Mouse (Mus musculus) CH12.LX (cell line): ENCODE data around the gene Palm. TPM values are rescaled to one million over a fixed set of nuclear protein-coding genes. Genes with fewer than 3 reads are reported as not detected.

Source experiments
- DNase-seq: peaks from one replicate; pipeline ENCODE4 v3.0.0-alpha.2; 2013; ENCODE audit errors: extremely low read depth
- H3K27ac ChIP-seq: 2 replicates; pipeline ENCODE4 v1.5.1; 2012; ENCODE audit warnings: low read depth, mild to moderate bottlenecking, control low read depth, moderate library complexity; ENCODE audit not compliant: insufficient read depth
- H3K27me3 ChIP-seq: replicated peaks from 2 replicates; pipeline ENCODE3; 2012; ENCODE audit warnings: inconsistent platforms
- H3K36me3 ChIP-seq, 2 experiments: replicated peaks in 1 of 2; 2 replicates each; pipeline versions ENCODE3 to v1.6.1; 2012; ENCODE audit warnings: inconsistent platforms in 1 of 2, low read length in 1 of 2, mild to moderate bottlenecking in 1 of 2, mixed read lengths in 1 of 2, moderate library complexity in 1 of 2; ENCODE audit not compliant: control insufficient read depth in 1 of 2, insufficient read depth in 1 of 2
- H3K4me1 ChIP-seq, 2 experiments: 2 replicates each; pipeline ENCODE4 v1.6.1; 2012; ENCODE audit warnings: inconsistent platforms in 1 of 2, moderate library complexity in 1 of 2; ENCODE audit not compliant: insufficient read depth in 2 of 2, control insufficient read depth in 1 of 2
- H3K4me2 ChIP-seq: 2 replicates; pipeline ENCODE4 v1.6.1; 2012; ENCODE audit warnings: low read depth, mild to moderate bottlenecking, control low read depth; ENCODE audit not compliant: poor library complexity, insufficient read depth, severe bottlenecking
- H3K4me3 ChIP-seq, 3 experiments: fragments of 150-350 bp in 1 of 3; sonication (generic) in 1 of 3; replicated peaks in 1 of 3; 2 replicates each; pipeline versions ENCODE3 to v1.5.1; 2011 to 2012; ENCODE audit warnings: low read depth in 2 of 3, low read length in 2 of 3, mild to moderate bottlenecking in 2 of 3, moderate library complexity in 2 of 3, control low read depth in 1 of 3, improper control_type of control experiment in 1 of 3, inconsistent platforms in 1 of 3, mixed read lengths in 1 of 3; ENCODE audit not compliant: poor library complexity in 1 of 3
- H3K79me2 ChIP-seq: replicated peaks from 2 replicates; pipeline ENCODE4 v1.6.1; 2012; ENCODE audit warnings: mild to moderate bottlenecking, moderate library complexity; ENCODE audit not compliant: control insufficient read depth, poor library complexity, insufficient read depth, severe bottlenecking; ENCODE audit errors: extremely low read depth
- H3K9ac ChIP-seq: 2 replicates; pipeline ENCODE4 v1.6.1; 2012; ENCODE audit warnings: low read depth, mild to moderate bottlenecking, control low read depth, moderate library complexity; ENCODE audit not compliant: insufficient read depth
- H3K9me3 ChIP-seq: replicated peaks from 2 replicates; pipeline ENCODE3; 2012; ENCODE audit warnings: low read length, inconsistent platforms, mixed read lengths
- BHLHE40 ChIP-seq: IDR thresholded peaks from 2 replicates; pipeline ENCODE4 v1.6.1; 2011; ENCODE audit warnings: mild to moderate bottlenecking, low read depth, low read length, improper control_type of control experiment
- CTCF ChIP-seq, 2 experiments: IDR thresholded peaks in 1 of 2; conservative IDR thresholded peaks in 1 of 2; 2 replicates each; pipeline ENCODE4 v1.5.1; 2011 to 2012; ENCODE audit warnings: low read depth in 2 of 2, low read length in 2 of 2, improper control_type of control experiment in 1 of 2, inconsistent platforms in 1 of 2, mild to moderate bottlenecking in 1 of 2, moderate library complexity in 1 of 2
- E2F4 ChIP-seq: IDR thresholded peaks from 2 replicates; pipeline ENCODE4 v1.6.1; 2011; ENCODE audit warnings: low read depth, low read length, improper control_type of control experiment; ENCODE audit not compliant: insufficient replicate concordance
- ELF1 ChIP-seq: IDR thresholded peaks from 2 replicates; pipeline ENCODE4 v1.6.1; 2014; ENCODE audit warnings: low read depth, mild to moderate bottlenecking, inconsistent platforms, low read length, improper control_type of control experiment
- EP300 ChIP-seq: IDR thresholded peaks from 2 replicates; pipeline ENCODE4 v1.6.1; 2011; ENCODE audit warnings: low read length, improper control_type of control experiment
- ETS1 ChIP-seq: conservative IDR thresholded peaks from 2 replicates; pipeline ENCODE4 v1.6.1; 2012; ENCODE audit warnings: low read depth, mild to moderate bottlenecking, inconsistent platforms, low read length, improper control_type of control experiment, moderate library complexity
- GABPA ChIP-seq: IDR thresholded peaks from 2 replicates; pipeline ENCODE4 v1.6.1; 2012; ENCODE audit warnings: low read depth, low read length, improper control_type of control experiment, inconsistent platforms; ENCODE audit not compliant: insufficient replicate concordance
- HCFC1 ChIP-seq: IDR thresholded peaks from 2 replicates; pipeline ENCODE4 v1.6.1; 2012; ENCODE audit warnings: low read depth, mild to moderate bottlenecking, inconsistent platforms, low read length, improper control_type of control experiment
- JUN ChIP-seq: IDR thresholded peaks from 2 replicates; pipeline ENCODE4 v1.6.1; 2011; ENCODE audit warnings: low read depth, mild to moderate bottlenecking, low read length, improper control_type of control experiment, moderate library complexity; ENCODE audit not compliant: insufficient read depth
- KAT2A ChIP-seq: IDR thresholded peaks from 2 replicates; pipeline ENCODE4 v1.6.1; 2012; ENCODE audit warnings: low read length, improper control_type of control experiment, inconsistent platforms; ENCODE audit not compliant: insufficient replicate concordance
- MAFK ChIP-seq: IDR thresholded peaks from 2 replicates; pipeline ENCODE4 v1.6.1; 2011; ENCODE audit warnings: low read length, improper control_type of control experiment; ENCODE audit not compliant: insufficient replicate concordance
- MAZ ChIP-seq: IDR thresholded peaks from 2 replicates; pipeline ENCODE4 v1.6.1; 2012; ENCODE audit warnings: low read depth, mild to moderate bottlenecking, inconsistent platforms, low read length, improper control_type of control experiment, moderate library complexity
- MXI1 ChIP-seq: IDR thresholded peaks from 2 replicates; pipeline ENCODE4 v1.6.1; 2011; ENCODE audit warnings: mild to moderate bottlenecking, low read depth, low read length, improper control_type of control experiment
- NELFE ChIP-seq: IDR thresholded peaks from 2 replicates; pipeline ENCODE4 v1.6.1; 2011; ENCODE audit warnings: low read depth, low read length, improper control_type of control experiment
- PAX5 ChIP-seq: IDR thresholded peaks from 2 replicates; pipeline ENCODE4 v1.6.1; 2012; ENCODE audit warnings: low read length, inconsistent platforms, mixed read lengths
- POLR2A ChIP-seq: IDR thresholded peaks from 2 replicates; pipeline ENCODE4 v1.6.1; 2011; ENCODE audit warnings: low read depth, mild to moderate bottlenecking, improper control_type of control experiment, low read length
- POLR2AphosphoS2 ChIP-seq: IDR thresholded peaks from 2 replicates; pipeline ENCODE4 v1.6.1; 2011; ENCODE audit warnings: low read depth, low read length, improper control_type of control experiment
- RAD21 ChIP-seq: IDR thresholded peaks from 2 replicates; pipeline ENCODE4 v1.6.1; 2011; ENCODE audit warnings: low read depth, mild to moderate bottlenecking, low read length, improper control_type of control experiment, moderate library complexity
- SIN3A ChIP-seq: IDR thresholded peaks from 2 replicates; pipeline ENCODE4 v1.6.1; 2012; ENCODE audit warnings: low read length, improper control_type of control experiment, inconsistent platforms
- TCF12 ChIP-seq: IDR thresholded peaks from 2 replicates; pipeline ENCODE4 v1.6.1; 2014; ENCODE audit warnings: low read depth, mild to moderate bottlenecking, inconsistent platforms, low read length, improper control_type of control experiment
- USF1 ChIP-seq: IDR thresholded peaks from 2 replicates; pipeline ENCODE4 v1.6.1; 2014; ENCODE audit warnings: low read depth, mild to moderate bottlenecking, inconsistent platforms, low read length, improper control_type of control experiment
- ZKSCAN1 ChIP-seq: IDR thresholded peaks from 2 replicates; pipeline ENCODE4 v1.6.1; 2012; ENCODE audit warnings: low read depth, inconsistent platforms, low read length, improper control_type of control experiment, borderline replicate concordance
- ZMIZ1 ChIP-seq: IDR thresholded peaks from 2 replicates; pipeline ENCODE4 v1.6.1; 2012; ENCODE audit warnings: low read depth, mild to moderate bottlenecking, inconsistent platforms, low read length, improper control_type of control experiment
- dilution Hi-C: fragments of 300-500 bp; cut with MboI; formaldehyde crosslinking; loops from 2 replicates; pipeline ENCODE4 v1.14.3; 2020; ENCODE audit warnings: low sequenced_read_pairs; ENCODE audit not compliant: extremely low pct_unique_long_range_greater_than_20kb, extremely low pct_ligation_motif_present
- in situ Hi-C: fragments of 300-500 bp; cut with MboI; formaldehyde crosslinking; loops from 3 replicates; pipeline ENCODE4 v1.14.3; 2019; ENCODE audit warnings: low sequenced_read_pairs, low pct_ligation_motif_present, low pct_unique_long_range_greater_than_20kb, mixed read lengths
- polyA plus RNA-seq: library from polyadenylated mRNA; unstranded; fragments of >175 nt; gene quantifications from 2 replicates; pipeline ENCODE4 v1.2.1, GENCODE M21; 2012; ENCODE audit warnings: low read depth; ENCODE audit not compliant: insufficient read length
- total RNA-seq, 2 experiments: library from RNA; depleted of rRNA; stranded (reverse); fragments of 300-350 nt in 1 of 2; fragments of >200 nt in 1 of 2; gene quantifications; 2 replicates each; pipeline ENCODE4 v1.2.3; 2012 to 2014

Palm gene
- total and polyA plus RNA-seq, 3 experiments: 0.78 to 5.3 (median 2.5) TPM

DNA sequence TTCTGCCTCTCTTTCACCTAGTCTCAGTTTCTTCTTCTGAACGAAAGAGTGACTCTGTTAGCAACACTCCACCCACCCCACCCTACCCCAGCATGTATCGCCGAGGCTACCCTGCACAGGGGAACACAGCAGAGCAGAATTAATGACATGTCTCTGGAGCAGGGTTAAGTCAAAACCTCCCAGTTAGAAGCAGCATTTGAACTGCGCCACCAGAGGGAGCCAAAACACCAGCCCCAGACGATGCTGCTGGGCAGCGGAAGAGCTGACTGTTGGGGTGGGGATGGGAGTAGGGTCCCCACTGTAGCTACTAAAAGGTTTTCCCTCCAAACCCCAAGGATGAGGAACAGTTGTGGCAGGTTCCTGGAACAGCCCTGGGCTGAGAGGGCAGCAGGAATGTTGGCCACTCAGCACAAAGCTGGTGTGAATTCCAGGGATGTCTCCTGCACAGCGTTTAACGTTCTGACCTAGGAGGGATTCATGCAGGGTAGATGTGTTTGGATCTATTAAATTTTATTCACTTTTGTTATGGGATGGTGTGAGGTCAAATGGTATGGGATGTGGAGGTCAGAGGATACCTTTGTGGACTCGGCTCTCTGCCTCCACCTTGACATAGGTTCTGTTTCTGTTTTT lies 41.5 kb downstream of the Palm start (continued):
- TF ChIP-seq NELFE (no peak), SIN3A (no peak), JUN (no peak), BHLHE40 (no peak), MXI1 (no peak), ZMIZ1 (no peak), USF1 (no peak), MAZ (no peak), POLR2A (no peak), POLR2AphosphoS2 (no peak), ELF1 (no peak), EP300 (no peak), CTCF (conservative IDR thresholded peaks at IDR 0.05 in 1 of 2, IDR thresholded peaks at IDR 0.05 in 1 of 2; ENCODE audit: low read depth in 2 of 2, low read length in 2 of 2) (peak; percentile 62 to 94), MAFK (no peak)

DNA sequence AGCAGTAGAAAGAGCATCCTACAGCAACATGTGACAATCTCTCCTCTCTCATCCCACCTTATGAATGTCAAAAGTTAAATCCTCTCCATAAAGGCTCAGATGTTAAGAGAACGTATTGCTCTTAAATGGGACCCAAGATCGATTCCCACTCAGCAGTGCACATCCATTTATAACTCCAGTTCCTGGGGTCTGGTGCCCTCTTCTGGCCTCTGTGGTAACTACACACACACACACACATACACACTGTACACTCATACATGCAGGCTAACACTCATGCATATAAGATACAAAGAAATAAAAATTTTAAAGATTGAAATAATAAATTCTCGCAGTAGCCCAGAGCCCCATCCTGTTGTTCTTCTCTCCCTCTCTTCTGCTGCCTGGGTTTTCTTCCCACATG lies 43.5 kb downstream of the Palm start:
- dilution Hi-C loops (no loop called here), in situ Hi-C loops (no loop called here)
- Histone ChIP-seq H3K27me3 (peaks cover 13% of the 10 kb centered on the region), H3K4me2 (no peak overlapping the region), H3K27ac (no peak overlapping the region), H3K9ac (no peak overlapping the region), H3K79me2 (no peaks in the 10 kb centered on the region), H3K4me1 (no peaks in the 10 kb centered on the region), H3K4me3 (no peak overlapping the region), H3K36me3 (no peaks in the 10 kb centered on the region), H3K9me3 (peaks cover 5% of the 10 kb centered on the region)
- TF ChIP-seq HCFC1 (no peak), USF1 (no peak), E2F4 (no peak), CTCF (conservative IDR thresholded peaks at IDR 0.05 in 1 of 2, IDR thresholded peaks at IDR 0.05 in 1 of 2; ENCODE audit: low read depth in 2 of 2, low read length in 2 of 2) (peak; percentile 13 to 24; a peak in 2 of 4 replicates)
- DNase-seq: no peak

DNA sequence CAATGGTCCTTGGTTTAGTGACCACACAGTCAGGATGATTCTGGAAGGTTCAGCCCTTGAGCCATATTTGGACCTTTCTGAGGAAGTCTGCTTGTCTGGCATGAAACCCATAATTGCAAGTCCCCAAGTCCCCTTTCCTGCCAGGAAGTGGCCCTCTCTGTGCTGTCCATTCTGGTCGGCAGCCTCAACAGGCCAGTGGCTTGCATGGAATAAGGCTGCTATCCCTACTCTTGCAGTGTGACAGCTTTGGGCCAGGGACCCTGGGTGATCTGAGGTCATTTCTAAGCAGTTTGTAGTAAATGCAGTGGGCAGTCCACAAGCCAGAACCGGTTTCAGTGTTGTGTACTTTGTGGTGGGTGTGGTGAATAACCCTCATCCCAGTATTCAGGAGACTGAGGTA lies 44.8 kb downstream of the Palm start:
- Histone ChIP-seq H3K9ac (no peak overlapping the region), H3K4me2 (no peak overlapping the region), H3K9me3 (peaks cover 5% of the 10 kb centered on the region), H3K79me2 (no peaks in the 10 kb centered on the region), H3K27ac (no peak overlapping the region), H3K4me1 (no peaks in the 10 kb centered on the region), H3K4me3 (no peak overlapping the region), H3K36me3 (no peaks in the 10 kb centered on the region), H3K27me3 (peaks cover 7% of the 10 kb centered on the region)
- dilution Hi-C loops: no loop called here
- in situ Hi-C loops: no loop called here
- DNase-seq: no peak
- TF ChIP-seq MAZ: no peak
- TF ChIP-seq RAD21: no peak
- no peak for TF ChIP-seq ETS1
- no peak for TF ChIP-seq ZKSCAN1
- no peak for TF ChIP-seq SIN3A
- TF ChIP-seq GABPA: no peak
- no peak for TF ChIP-seq TCF12
- TF ChIP-seq KAT2A: no peak
- no peak for TF ChIP-seq PAX5
